Mouse (Mus musculus) heart, embryonic 13.5 days (tissue): ENCODE measurements around the gene Palm3. TPM values are rescaled to one million over a fixed set of nuclear protein-coding genes. Genes with fewer than 3 reads are reported as not detected.

ENCODE experiments used
- ATAC-seq: fragments of 200-750 bp; cut with Nextera tagmentation; 2 replicates; pipeline ENCODE4 v1.8.0; 2017; ENCODE audit warnings: moderate TSS enrichment; ENCODE audit not compliant: insufficient number of reproducible peaks, low FRiP score, low TSS enrichment; ENCODE audit errors: extremely low read depth
- H3K27ac ChIP-seq: fragments of 300-500 bp; sonication (generic); replicated peaks from 2 replicates; pipeline ENCODE4 v1.5.1; 2015; ENCODE audit warnings: moderate library complexity, mild to moderate bottlenecking, inconsistent platforms
- H3K27me3 ChIP-seq: fragments of 300-500 bp; sonication (generic); replicated peaks from 2 replicates; pipeline ENCODE4 v1.6.1; 2015; ENCODE audit warnings: mild to moderate bottlenecking, inconsistent platforms
- H3K36me3 ChIP-seq: fragments of 300-500 bp; sonication (generic); 2 replicates; pipeline ENCODE4 v1.6.1; 2015; ENCODE audit warnings: mild to moderate bottlenecking, inconsistent platforms
- H3K4me1 ChIP-seq: fragments of 300-500 bp; sonication (generic); 2 replicates; pipeline ENCODE4 v1.6.1; 2015; ENCODE audit warnings: inconsistent platforms
- H3K4me2 ChIP-seq: fragments of 300-500 bp; sonication (generic); 2 replicates; pipeline ENCODE4 v1.6.1; 2015; ENCODE audit warnings: inconsistent platforms, mild to moderate bottlenecking, moderate library complexity
- H3K4me3 ChIP-seq: fragments of 300-500 bp; sonication (generic); 2 replicates; pipeline ENCODE4 v1.5.1; 2015; ENCODE audit warnings: moderate library complexity, mild to moderate bottlenecking, inconsistent platforms
- H3K9ac ChIP-seq: fragments of 300-500 bp; sonication (generic); 2 replicates; pipeline ENCODE4 v1.6.1; 2015; ENCODE audit warnings: inconsistent platforms, mild to moderate bottlenecking, moderate library complexity
- H3K9me3 ChIP-seq: fragments of 300-500 bp; sonication (generic); 2 replicates; pipeline ENCODE4 v1.6.1; 2016; ENCODE audit warnings: inconsistent platforms
- WGBS: fragments of 180-500 bp; shearing (Covaris S2); methylation state at CpG from one replicate; pipeline ENCODE4 v1.1.7; 2015; ENCODE audit warnings: mixed read lengths; 5-methylcytosine and 5-hydroxymethylcytosine counted together
- polyA plus RNA-seq: library from polyadenylated mRNA; unstranded; fragments of >200 nt; fragmentation: Nextera tagmentation; extraction: Ambion mirVana; gene quantifications from 2 replicates; pipeline ENCODE4 v1.2.1, GENCODE M21; 2015

Palm3 gene
- polyA plus RNA-seq, 1 experiment from 2014 or later = 1.6 TPM

GRCm38 (mm10) chr8:84010625-84011611 is 10.4 kb upstream of the Palm3 start:
- Histone ChIP-seq H3K27ac (no peak overlapping the region), H3K27me3 (peaks cover 50% of the 10 kb centered on the region), H3K4me2 (peak overlapping the region; percentile 97), H3K36me3 (no peaks in the 10 kb centered on the region), H3K9me3 (peaks cover 2% of the 10 kb centered on the region; the same call in 1 of the 2 replicates), H3K9ac (peak overlapping the region; percentile 70), H3K4me3 (peak overlapping the region; percentile 60), H3K4me1 (peaks cover 28% of the 10 kb centered on the region)
- ATAC-seq = peak; percentile 30; the same call in 1 of the 2 replicates
- 2% methylated on average over 83 of the region's 83 CpGs for WGBS

GRCm38 (mm10) chr8:84011705-84012498 is 9.4 kb upstream of the Palm3 start, which contains the start of gene 2210011C24Rik:
Gene 2210011C24Rik, minus strand, starts transcription at chr8:84012171.
- no peak for ATAC-seq
- Histone ChIP-seq H3K27ac (no peak within 1 kb of the TSS), H3K9me3 (peaks cover 6% of the 10 kb centered on the region; the same call in 1 of the 2 replicates), H3K9ac (peak within 1 kb of the TSS; percentile 70), H3K4me1 (peaks cover 28% of the 10 kb centered on the region), H3K4me3 (peak within 1 kb of the TSS; percentile 60), H3K4me2 (peak within 1 kb of the TSS; percentile 97), H3K27me3 (peaks cover 50% of the 10 kb centered on the region), H3K36me3 (no peaks in the 10 kb centered on the region)
- WGBS = under 1% methylated on average over 45 of the region's 45 CpGs

GRCm38 (mm10) chr8:84012499-84013165 is 8.6 kb upstream of the Palm3 start:
- Histone ChIP-seq H3K4me1 (peaks cover 28% of the 10 kb centered on the region), H3K9me3 (peaks cover 6% of the 10 kb centered on the region; the same call in 1 of the 2 replicates), H3K9ac (peak overlapping the region; percentile 70), H3K4me2 (peak overlapping the region; percentile 97), H3K36me3 (no peaks in the 10 kb centered on the region), H3K4me3 (peak overlapping the region; percentile 60), H3K27me3 (peaks cover 55% of the 10 kb centered on the region), H3K27ac (no peak overlapping the region)
- WGBS = 14% methylated on average over 35 of the region's 35 CpGs
- ATAC-seq = no peak

GRCm38 (mm10) chr8:84015833-84016232 is 5.4 kb upstream of the Palm3 start:
- Histone ChIP-seq H3K27me3 (peaks cover 60% of the 10 kb centered on the region), H3K9me3 (peaks cover 6% of the 10 kb centered on the region; the same call in 1 of the 2 replicates), H3K9ac (no peak overlapping the region), H3K4me2 (no peak overlapping the region), H3K4me1 (peaks cover 21% of the 10 kb centered on the region), H3K4me3 (no peak overlapping the region), H3K27ac (no peak overlapping the region), H3K36me3 (no peaks in the 10 kb centered on the region)
- 87% methylated on average over 5 of the region's 5 CpGs for WGBS
- ATAC-seq = no peak

- H3K4me2 ChIP-seq = no peak overlapping the region
- peaks cover 6% of the 10 kb centered on the region; the same call in 1 of the 2 replicates for H3K9me3 ChIP-seq
- no peak overlapping the region for H3K9ac ChIP-seq
- H3K27ac ChIP-seq = no peak overlapping the region
- WGBS = 72% methylated on average over 9 of the region's 9 CpGs
- H3K36me3 ChIP-seq = no peaks in the 10 kb centered on the region
- H3K4me1 ChIP-seq = peaks cover 37% of the 10 kb centered on the region
- H3K4me3 ChIP-seq = no peak overlapping the region
- no peak for ATAC-seq
- H3K27me3 ChIP-seq = peaks cover 45% of the 10 kb centered on the region
Measured at GRCm38 (mm10) chr8:84019738-84020137, 1.5 kb upstream of the Palm3 start.

- H3K27me3 ChIP-seq = peaks cover 62% of the 10 kb centered on the region
- H3K9me3 ChIP-seq = no peaks in the 10 kb centered on the region
- ATAC-seq = no peak
- H3K4me3 ChIP-seq = 0 out of 2 replicates have a peak overlapping the region, but pooled peaks have one; percentile 0
- H3K4me2 ChIP-seq = peak overlapping the region; percentile 48
- 0 out of 2 replicates have a peak overlapping the region, but pooled peaks have one; percentile 30 for H3K9ac ChIP-seq
- H3K36me3 ChIP-seq = no peaks in the 10 kb centered on the region
- peaks cover 50% of the 10 kb centered on the region for H3K4me1 ChIP-seq
- H3K27ac ChIP-seq = no peak overlapping the region
- WGBS = 35% methylated on average over 11 of the region's 12 CpGs
Measured at GRCm38 (mm10) chr8:84021569-84021968, 298 bp downstream of the Palm3 start.

- ATAC-seq = peak; percentile 41; the same call in 1 of the 2 replicates
- H3K4me1 ChIP-seq = peaks cover 50% of the 10 kb centered on the region
Measured at GRCm38 (mm10) chr8:84023085-84023484, 1.8 kb downstream of the Palm3 start.

GRCm38 (mm10) chr8:84023631-84024030 is 2.4 kb downstream of the Palm3 start:
- H3K27ac ChIP-seq = peak overlapping the region; percentile 80
- H3K4me3 ChIP-seq = no peak overlapping the region
- peaks cover 50% of the 10 kb centered on the region for H3K4me1 ChIP-seq
- H3K9ac ChIP-seq = no peak overlapping the region
- no peaks in the 10 kb centered on the region for H3K36me3 ChIP-seq
- no peak for ATAC-seq
- WGBS = 40% methylated on average over 1 of the region's 1 CpGs
- H3K4me2 ChIP-seq = peak overlapping the region; percentile 43
- H3K27me3 ChIP-seq = peaks cover 74% of the 10 kb centered on the region
- H3K9me3 ChIP-seq = no peaks in the 10 kb centered on the region

More at GRCm38 (mm10) chr8:84023085-84023484, 1.8 kb downstream of the Palm3 start:
- H3K27me3 ChIP-seq = peaks cover 72% of the 10 kb centered on the region
- no peaks in the 10 kb centered on the region for H3K36me3 ChIP-seq
- WGBS = 9% methylated on average over 5 of the region's 5 CpGs
- H3K4me2 ChIP-seq = peak overlapping the region; percentile 43
- H3K9me3 ChIP-seq = no peaks in the 10 kb centered on the region
- peak overlapping the region; percentile 80 for H3K27ac ChIP-seq
- H3K4me3 ChIP-seq = no peak overlapping the region
- H3K9ac ChIP-seq = no peak overlapping the region

- H3K36me3 ChIP-seq = no peaks in the 10 kb centered on the region
- no peak overlapping the region for H3K4me3 ChIP-seq
- ATAC-seq = no peak
- H3K27ac ChIP-seq = no peak overlapping the region; the same call in 1 of the 2 replicates
- 14% methylated on average over 10 of the region's 10 CpGs for WGBS
- H3K4me2 ChIP-seq = no peak overlapping the region
- H3K9ac ChIP-seq = no peak overlapping the region
- H3K4me1 ChIP-seq = peaks cover 50% of the 10 kb centered on the region
- H3K9me3 ChIP-seq = no peaks in the 10 kb centered on the region
- peaks cover 75% of the 10 kb centered on the region for H3K27me3 ChIP-seq
Measured at GRCm38 (mm10) chr8:84024171-84024570, 2.9 kb downstream of the Palm3 start.

- H3K4me3 ChIP-seq = peak overlapping the region; percentile 56
- H3K9ac ChIP-seq = peak overlapping the region; percentile 73
- H3K27ac ChIP-seq = no peak overlapping the region
- H3K4me1 ChIP-seq = peaks cover 48% of the 10 kb centered on the region
- 1% methylated on average over 41 of the region's 41 CpGs for WGBS
- peak; percentile 25; the same call in 1 of the 2 replicates for ATAC-seq
- peaks cover 5% of the 10 kb centered on the region; the same call in 1 of the 2 replicates for H3K36me3 ChIP-seq
- peak overlapping the region; percentile 81 for H3K4me2 ChIP-seq
- no peaks in the 10 kb centered on the region for H3K9me3 ChIP-seq
- peaks cover 63% of the 10 kb centered on the region for H3K27me3 ChIP-seq
Measured at GRCm38 (mm10) chr8:84025863-84026262, 4.6 kb downstream of the Palm3 start.
